Mouse (Mus musculus) heart, embryonic 10.5 days (tissue): ENCODE measurements around the gene Shc2. TPM values are rescaled to one million over a fixed set of nuclear protein-coding genes. Genes with fewer than 3 reads are reported as not detected.

Source experiments
- DNase-seq: peaks from one replicate; pipeline ENCODE4 v3.0.0-alpha.2; 2017; ENCODE audit warnings: low spot score
- H3K27ac ChIP-seq: fragments of 300-500 bp; sonication (generic); 2 replicates; pipeline ENCODE4 v1.5.1; 2016; ENCODE audit warnings: mild to moderate bottlenecking
- H3K27me3 ChIP-seq: fragments of 300-500 bp; sonication (generic); 2 replicates; pipeline ENCODE4 v1.6.1; 2016; ENCODE audit warnings: mild to moderate bottlenecking; ENCODE audit not compliant: poor library complexity, insufficient read depth, severe bottlenecking
- H3K36me3 ChIP-seq: fragments of 300-500 bp; sonication (generic); 2 replicates; pipeline ENCODE4 v1.6.1; 2016; ENCODE audit warnings: mild to moderate bottlenecking, moderate library complexity
- H3K4me1 ChIP-seq: fragments of 300-500 bp; sonication (generic); 2 replicates; pipeline ENCODE4 v1.6.1; 2016; ENCODE audit warnings: mild to moderate bottlenecking
- H3K4me3 ChIP-seq: fragments of 300-500 bp; sonication (generic); 2 replicates; pipeline ENCODE4 v1.5.1; 2016; ENCODE audit warnings: mild to moderate bottlenecking, moderate library complexity
- H3K9me3 ChIP-seq: fragments of 300-500 bp; sonication (generic); 2 replicates; pipeline ENCODE4 v1.6.1; 2016; ENCODE audit warnings: mild to moderate bottlenecking, moderate library complexity
- WGBS: fragments of 180-500 bp; shearing (Covaris S2); methylation state at CpG from one replicate; pipeline ENCODE4 v1.1.7; 2016; 5-methylcytosine and 5-hydroxymethylcytosine counted together
- polyA plus RNA-seq: library from polyadenylated mRNA; unstranded; fragments of >200 nt; fragmentation: Nextera tagmentation; extraction: Ambion mirVana; gene quantifications from 2 replicates; pipeline ENCODE4 v1.2.1, GENCODE M21; 2016

Shc2 gene
- polyA plus RNA-seq, 1 experiment from 2014 or later = 6.3 TPM

GRCm38 (mm10) chr10:79597051-79597935 lies 40.4 kb downstream of the Shc2 start:
- Histone ChIP-seq H3K36me3 (no peaks in the 10 kb centered on the region), H3K27ac (no peak overlapping the region), H3K9me3 (no peaks in the 10 kb centered on the region), H3K4me1 (no peaks in the 10 kb centered on the region; the same call in 1 of the 2 replicates), H3K27me3 (peaks cover 48% of the 10 kb centered on the region), H3K4me3 (no peak overlapping the region)
- WGBS = 38% methylated on average over 13 of the region's 13 CpGs
- no peak for DNase-seq

GRCm38 (mm10) chr10:79595590-79595929 lies 42.2 kb downstream of the Shc2 start:
- no peak overlapping the region for H3K27ac ChIP-seq
- no peaks in the 10 kb centered on the region; the same call in 1 of the 2 replicates for H3K4me1 ChIP-seq
- 54% methylated on average over 8 of the region's 8 CpGs for WGBS
- H3K9me3 ChIP-seq = no peaks in the 10 kb centered on the region
- DNase-seq = no peak
- H3K36me3 ChIP-seq = no peaks in the 10 kb centered on the region
- no peak overlapping the region for H3K4me3 ChIP-seq
- peaks cover 48% of the 10 kb centered on the region for H3K27me3 ChIP-seq

- Histone ChIP-seq H3K27ac (no peak overlapping the region), H3K27me3 (peaks cover 48% of the 10 kb centered on the region), H3K4me1 (no peaks in the 10 kb centered on the region; the same call in 1 of the 2 replicates), H3K9me3 (no peaks in the 10 kb centered on the region), H3K36me3 (no peaks in the 10 kb centered on the region), H3K4me3 (no peak overlapping the region)
- DNase-seq = peak; percentile 86
- 19% methylated on average over 17 of the region's 17 CpGs for WGBS
Measured at GRCm38 (mm10) chr10:79594872-79595589, 42.7 kb downstream of the Shc2 start.

- H3K27me3 ChIP-seq = peaks cover 48% of the 10 kb centered on the region
- H3K4me1 ChIP-seq = no peaks in the 10 kb centered on the region; the same call in 1 of the 2 replicates
- H3K9me3 ChIP-seq = no peaks in the 10 kb centered on the region
- H3K36me3 ChIP-seq = no peaks in the 10 kb centered on the region
- H3K4me3 ChIP-seq = no peak overlapping the region
- no peak overlapping the region for H3K27ac ChIP-seq
- 49% methylated on average over 6 of the region's 6 CpGs for WGBS
- DNase-seq = no peak
Measured at GRCm38 (mm10) chr10:79594111-79594510, 43.6 kb downstream of the Shc2 start.

GRCm38 (mm10) chr10:79590702-79591101 lies 47.0 kb downstream of the Shc2 start:
- Histone ChIP-seq H3K36me3 (no peaks in the 10 kb centered on the region), H3K27ac (no peak overlapping the region), H3K9me3 (no peaks in the 10 kb centered on the region), H3K4me3 (no peak overlapping the region), H3K27me3 (peaks cover 32% of the 10 kb centered on the region), H3K4me1 (no peaks in the 10 kb centered on the region)
- DNase-seq = no peak
- WGBS = 82% methylated on average over 1 of the region's 1 CpGs

- Histone ChIP-seq H3K36me3 (no peaks in the 10 kb centered on the region), H3K27ac (no peak overlapping the region), H3K27me3 (peaks cover 17% of the 10 kb centered on the region), H3K9me3 (no peaks in the 10 kb centered on the region), H3K4me1 (no peaks in the 10 kb centered on the region), H3K4me3 (no peak overlapping the region)
- DNase-seq = peak; percentile 56
- 59% methylated on average over 4 of the region's 4 CpGs for WGBS
Measured at GRCm38 (mm10) chr10:79587752-79588126, 50.0 kb downstream of the Shc2 start.

- Histone ChIP-seq H3K36me3 (no peaks in the 10 kb centered on the region), H3K4me3 (no peak within 1 kb of the TSS), H3K27ac (no peak within 1 kb of the TSS), H3K4me1 (no peaks in the 10 kb centered on the region), H3K27me3 (peaks cover 17% of the 10 kb centered on the region), H3K9me3 (no peaks in the 10 kb centered on the region)
- peak; percentile 68 for DNase-seq
- WGBS = 80% methylated on average over 5 of the region's 5 CpGs
Measured at GRCm38 (mm10) chr10:79587061-79587751, 50.5 kb downstream of the Shc2 start, which contains the start of gene Theg. Gene Theg, minus strand, starts transcription at chr10:79587331.

- DNase-seq = peak; percentile 61
- H3K27me3 ChIP-seq = peaks cover 17% of the 10 kb centered on the region
- no peak overlapping the region for H3K27ac ChIP-seq
- H3K36me3 ChIP-seq = no peaks in the 10 kb centered on the region
- H3K4me3 ChIP-seq = no peak overlapping the region
- no peaks in the 10 kb centered on the region for H3K9me3 ChIP-seq
- H3K4me1 ChIP-seq = no peaks in the 10 kb centered on the region
- WGBS = 63% methylated on average over 8 of the region's 8 CpGs
Measured at GRCm38 (mm10) chr10:79586243-79586642, 51.5 kb downstream of the Shc2 start.

- no peaks in the 10 kb centered on the region for H3K4me1 ChIP-seq
- H3K27ac ChIP-seq = no peak overlapping the region
- no peaks in the 10 kb centered on the region for H3K36me3 ChIP-seq
- H3K4me3 ChIP-seq = no peak overlapping the region
- WGBS = 87% methylated on average over 5 of the region's 5 CpGs
- DNase-seq = peak; percentile 66
- peaks cover 17% of the 10 kb centered on the region for H3K27me3 ChIP-seq
- H3K9me3 ChIP-seq = no peaks in the 10 kb centered on the region
Measured at GRCm38 (mm10) chr10:79585723-79586122, 52.0 kb downstream of the Shc2 start.

GRCm38 (mm10) chr10:79585136-79585535 lies 52.6 kb downstream of the Shc2 start:
- 80% methylated on average over 6 of the region's 6 CpGs for WGBS
- no peak overlapping the region for H3K27ac ChIP-seq
- H3K36me3 ChIP-seq = no peaks in the 10 kb centered on the region
- no peaks in the 10 kb centered on the region for H3K4me1 ChIP-seq
- no peak overlapping the region for H3K4me3 ChIP-seq
- peaks cover 20% of the 10 kb centered on the region for H3K27me3 ChIP-seq
- H3K9me3 ChIP-seq = no peaks in the 10 kb centered on the region
- DNase-seq = peak; percentile 64

- DNase-seq = peak; percentile 64
- WGBS = 76% methylated on average over 9 of the region's 9 CpGs
- no peak overlapping the region for H3K27ac ChIP-seq
- no peak overlapping the region for H3K4me3 ChIP-seq
- peaks cover 26% of the 10 kb centered on the region for H3K27me3 ChIP-seq
- H3K4me1 ChIP-seq = no peaks in the 10 kb centered on the region
- no peaks in the 10 kb centered on the region for H3K9me3 ChIP-seq
- no peaks in the 10 kb centered on the region for H3K36me3 ChIP-seq
Measured at GRCm38 (mm10) chr10:79584426-79584825, 53.3 kb downstream of the Shc2 start.

GRCm38 (mm10) chr10:79584021-79584420 lies 53.7 kb downstream of the Shc2 start:
- DNase-seq = peak; percentile 73
- Histone ChIP-seq H3K27ac (no peak overlapping the region), H3K36me3 (no peaks in the 10 kb centered on the region), H3K9me3 (no peaks in the 10 kb centered on the region), H3K27me3 (peaks cover 30% of the 10 kb centered on the region), H3K4me3 (no peak overlapping the region), H3K4me1 (no peaks in the 10 kb centered on the region)
- WGBS = 54% methylated on average over 7 of the region's 7 CpGs

GRCm38 (mm10) chr10:79581501-79581900 lies 56.2 kb downstream of the Shc2 start:
- peak; percentile 58 for DNase-seq
- WGBS = 83% methylated on average over 8 of the region's 8 CpGs

More at GRCm38 (mm10) chr10:79581501-79581900, 56.2 kb downstream of the Shc2 start:
- no peaks in the 10 kb centered on the region for H3K4me1 ChIP-seq
- H3K4me3 ChIP-seq = no peak overlapping the region
- H3K27ac ChIP-seq = no peak overlapping the region
- H3K27me3 ChIP-seq = peaks cover 30% of the 10 kb centered on the region
- no peaks in the 10 kb centered on the region for H3K36me3 ChIP-seq
- no peaks in the 10 kb centered on the region for H3K9me3 ChIP-seq
